10 mouse cellular contexts compared by ENCODE assay signal in genomic region chr4:35885591-35886542, GRCm38 (mm10).
DNase-seq lines count a peak whose midpoint lies in the region; ATAC-seq and TF ChIP-seq lines count a peak whose summit lies in the region.
"Had no signal": no experiment of that assay in that cellular context is flagged by ENCODE, and none has a peak within 500 bp of the region (broad histone marks: within the 10 kb centered on the region; RNA-seq: fewer than 3 reads in every experiment).

No protein-coding gene starts in this region.

- H3K27me3 ChIP-seq in kidney, postnatal 0 days (ENCODE audit: insufficient read depth, low read length) = no peaks in the 10 kb centered on the region
- no peaks in the 10 kb centered on the region for H3K27me3 ChIP-seq in kidney, embryonic 15.5 days
- no peaks in the 10 kb centered on the region for H3K27me3 ChIP-seq in hindbrain, embryonic 13.5 days
- H3K27me3 ChIP-seq in midbrain, embryonic 14.5 days (ENCODE audit: control insufficient read depth, insufficient read depth, low read length) = no peaks in the 10 kb centered on the region
- H3K27me3 ChIP-seq: liver, embryonic 13.5 days had no signal

- peak; percentile 2 for DNase-seq in kidney, postnatal 0 days (ENCODE audit: low spot score)
- DNase-seq in embryo, embryonic 10 days (ENCODE audit: low spot score) = peak; percentile 48
- DNase-seq in midbrain, embryonic 14.5 days = peak; percentile 88
- DNase-seq in kidney, postnatal 36 days = no peak
- no peak for DNase-seq in frontal cortex, postnatal 25 days (ENCODE audit: low spot score in 2 of 2)
- DNase-seq in gastrocnemius, adult 8-10 months (ENCODE audit: low spot score in 2 of 2) = no peak
- DNase-seq: kidney, adult 9 months; liver, embryonic 13.5 days had no signal

- H3K27ac ChIP-seq in kidney, postnatal 0 days = no peak overlapping the region
- no peak overlapping the region for H3K27ac ChIP-seq in kidney, embryonic 15.5 days
- 0 out of 2 replicates have a peak overlapping the region, but pooled peaks have one; percentile 48 for H3K27ac ChIP-seq in hindbrain, embryonic 13.5 days
- H3K27ac ChIP-seq in midbrain, embryonic 14.5 days (replicated peaks; ENCODE audit: low read depth, low read length) = no peak overlapping the region; the same call in 1 of the 2 replicates
- H3K27ac ChIP-seq: liver, embryonic 13.5 days had no signal

- no peaks in the 10 kb centered on the region for H3K9me3 ChIP-seq in kidney, postnatal 0 days (replicated peaks; ENCODE audit: low read length)
- H3K9me3 ChIP-seq in kidney, embryonic 15.5 days (replicated peaks) = no peaks in the 10 kb centered on the region
- no peaks in the 10 kb centered on the region for H3K9me3 ChIP-seq in hindbrain, embryonic 13.5 days
- H3K9me3 ChIP-seq in midbrain, embryonic 14.5 days (ENCODE audit: control insufficient read depth, low read length) = no peaks in the 10 kb centered on the region
- H3K9me3 ChIP-seq: liver, embryonic 13.5 days had no signal

- no peak overlapping the region for H3K9ac ChIP-seq in kidney, postnatal 0 days (ENCODE audit: low read depth, low read length)
- H3K9ac ChIP-seq in kidney, embryonic 15.5 days = no peak overlapping the region
- H3K9ac ChIP-seq in hindbrain, embryonic 13.5 days = no peak overlapping the region
- H3K9ac ChIP-seq in midbrain, embryonic 14.5 days (replicated peaks; ENCODE audit: low read length) = no peak overlapping the region
- H3K9ac ChIP-seq: liver, embryonic 13.5 days had no signal

- no peak for TF ChIP-seq CTCF in kidney, postnatal 0 days (IDR thresholded peaks at IDR 0.05; ENCODE audit: low read depth)

- H3K4me2 ChIP-seq in kidney, postnatal 0 days (ENCODE audit: low read length) = no peak overlapping the region
- no peak overlapping the region for H3K4me2 ChIP-seq in kidney, embryonic 15.5 days
- H3K4me2 ChIP-seq in hindbrain, embryonic 13.5 days = no peak overlapping the region
- H3K4me2 ChIP-seq in midbrain, embryonic 14.5 days (ENCODE audit: low read length) = no peak overlapping the region
- H3K4me2 ChIP-seq: liver, embryonic 13.5 days had no signal

- H3K4me3 ChIP-seq in kidney, postnatal 0 days (replicated peaks; ENCODE audit: low read depth, low read length) = no peak overlapping the region
- no peak overlapping the region for H3K4me3 ChIP-seq in kidney, embryonic 15.5 days (replicated peaks)
- no peak overlapping the region for H3K4me3 ChIP-seq in hindbrain, embryonic 13.5 days
- no peak overlapping the region for H3K4me3 ChIP-seq in midbrain, embryonic 14.5 days (replicated peaks; ENCODE audit: low read depth, low read length)
- H3K4me3 ChIP-seq: liver, embryonic 13.5 days had no signal

- no peak for ATAC-seq in kidney, postnatal 0 days (replicated peaks; ENCODE audit: low FRiP score, low read depth)
- ATAC-seq in kidney, embryonic 15.5 days (replicated peaks; ENCODE audit: low FRiP score) = no peak
- ATAC-seq in hindbrain, embryonic 13.5 days (ENCODE audit: low FRiP score) = peak; percentile 85
- ATAC-seq in midbrain, embryonic 14.5 days (ENCODE audit: low FRiP score, low TSS enrichment) = peak; percentile 87

- H3K36me3 ChIP-seq in kidney, postnatal 0 days (ENCODE audit: insufficient read depth, low read length) = no peaks in the 10 kb centered on the region
- H3K36me3 ChIP-seq in kidney, embryonic 15.5 days = no peaks in the 10 kb centered on the region
- no peaks in the 10 kb centered on the region for H3K36me3 ChIP-seq in hindbrain, embryonic 13.5 days
- H3K36me3 ChIP-seq in midbrain, embryonic 14.5 days (ENCODE audit: control insufficient read depth, insufficient read depth, low read length) = no peaks in the 10 kb centered on the region
- H3K36me3 ChIP-seq: liver, embryonic 13.5 days had no signal

- no peaks in the 10 kb centered on the region for H3K4me1 ChIP-seq in kidney, postnatal 0 days (replicated peaks; ENCODE audit: insufficient read depth, low read length)
- H3K4me1 ChIP-seq in kidney, embryonic 15.5 days = no peaks in the 10 kb centered on the region
- peaks cover 5% of the 10 kb centered on the region; the same call in 1 of the 2 replicates for H3K4me1 ChIP-seq in hindbrain, embryonic 13.5 days (replicated peaks)
- H3K4me1 ChIP-seq in midbrain, embryonic 14.5 days (ENCODE audit: control insufficient read depth, insufficient read depth, low read length) = peaks cover 14% of the 10 kb centered on the region
- H3K4me1 ChIP-seq: liver, embryonic 13.5 days had no signal

- WGBS in kidney, postnatal 0 days = 64% methylated on average over 5 of the region's 5 CpGs
- 66% methylated on average over 5 of the region's 5 CpGs for WGBS in kidney, embryonic 15.5 days
- WGBS in hindbrain, embryonic 13.5 days = 15% methylated on average over 5 of the region's 5 CpGs
- 10% methylated on average over 5 of the region's 5 CpGs for WGBS in midbrain, embryonic 14.5 days

Comparison
In these comparisons a context has a peak if more than half of its experiments do, and no peak if none do; other contexts are left out.
1. DNase-seq: peak in kidney, postnatal 0 days (single experiment), embryo, embryonic 10 days (single experiment) and midbrain, embryonic 14.5 days (single experiment); none in kidney, postnatal 36 days (0 of 2), frontal cortex, postnatal 25 days (0 of 2) and gastrocnemius, adult 8-10 months (0 of 2).
2. ATAC-seq: peak in hindbrain, embryonic 13.5 days (single experiment) and midbrain, embryonic 14.5 days (single experiment); none in kidney, postnatal 0 days (single experiment) and kidney, embryonic 15.5 days (single experiment).